Mouse (Mus musculus): ENCODE measurements around the gene Srd5a3.
A peak's percentile ranks its signal among the peaks of the same experiment; 100 is the strongest.

The Srd5a3 gene

GRCm38 (mm10) chr5:76153430-76153829 is 13.4 kb downstream of the Srd5a3 start:
- no peak for DNase-seq (ENCODE audit: low spot score in 2 of 2)

- DNase-seq (ENCODE audit: low spot score in 2 of 2): no peak
These were observed 14.5 kb downstream of the Srd5a3 start for GRCm38 (mm10) chr5:76154434-76155165.

- DNase-seq (ENCODE audit: low spot score in 2 of 2): no peak
These were observed 19.5 kb downstream of the Srd5a3 start for GRCm38 (mm10) chr5:76159555-76159954.

GRCm38 (mm10) chr5:76160086-76160485 is 20.0 kb downstream of the Srd5a3 start:
- no peak for DNase-seq (ENCODE audit: low spot score in 2 of 2)

- DNase-seq (ENCODE audit: low spot score in 2 of 2): no peak
These were observed 21.4 kb downstream of the Srd5a3 start for GRCm38 (mm10) chr5:76161491-76161890.

GRCm38 (mm10) chr5:76162926-76163325 is 22.9 kb downstream of the Srd5a3 start:
- no peak for DNase-seq (ENCODE audit: low spot score in 2 of 2)

- DNase-seq (ENCODE audit: low spot score in 2 of 2): no peak
These were observed 23.8 kb downstream of the Srd5a3 start for GRCm38 (mm10) chr5:76163828-76164390.

- no peak for DNase-seq (ENCODE audit: low spot score in 2 of 2)
These were observed 24.8 kb downstream of the Srd5a3 start for GRCm38 (mm10) chr5:76164827-76165226.

GRCm38 (mm10) chr5:76170522-76170921 is 30.5 kb downstream of the Srd5a3 start:
- DNase-seq (ENCODE audit: low spot score in 2 of 2): no peak

- no peak for DNase-seq (ENCODE audit: low spot score in 2 of 2)
These were observed 31.0 kb downstream of the Srd5a3 start for GRCm38 (mm10) chr5:76171039-76171438.

GRCm38 (mm10) chr5:76175051-76175450 is 35.0 kb downstream of the Srd5a3 start:
- no peak for DNase-seq (ENCODE audit: low spot score in 2 of 2)

- no peak for DNase-seq (ENCODE audit: low spot score in 2 of 2)
These were observed 36.3 kb downstream of the Srd5a3 start for GRCm38 (mm10) chr5:76176411-76176810.

GRCm38 (mm10) chr5:76176841-76177240 is 36.8 kb downstream of the Srd5a3 start:
- no peak for DNase-seq (ENCODE audit: low spot score in 2 of 2)

- DNase-seq (ENCODE audit: low spot score in 2 of 2): no peak
These were observed 37.6 kb downstream of the Srd5a3 start for GRCm38 (mm10) chr5:76177664-76178063.

GRCm38 (mm10) chr5:76179171-76179570 is 39.1 kb downstream of the Srd5a3 start:
- no peak for DNase-seq (ENCODE audit: low spot score in 2 of 2)

GRCm38 (mm10) chr5:76179791-76180190 is 39.7 kb downstream of the Srd5a3 start:
- no peak for DNase-seq (ENCODE audit: low spot score in 2 of 2)

GRCm38 (mm10) chr5:76182326-76182725 is 42.3 kb downstream of the Srd5a3 start:
- DNase-seq (ENCODE audit: low spot score in 2 of 2): no peak

GRCm38 (mm10) chr5:76183043-76183749 is 43.1 kb downstream of the Srd5a3 start:
- no peak for DNase-seq (ENCODE audit: low spot score in 2 of 2)

GRCm38 (mm10) chr5:76183750-76184261 is 43.7 kb downstream of the Srd5a3 start, which contains the start of gene Tmem165:
Gene Tmem165 (plus strand): TSS chr5:76183880.
- DNase-seq (ENCODE audit: low spot score in 2 of 2): peak; percentile 86 to 91

GRCm38 (mm10) chr5:76184286-76185080 is 44.4 kb downstream of the Srd5a3 start:
- peak; percentile 14 to 26 for DNase-seq (ENCODE audit: low spot score in 2 of 2)

GRCm38 (mm10) chr5:76187885-76188284 is 47.8 kb downstream of the Srd5a3 start:
- DNase-seq (ENCODE audit: low spot score in 2 of 2): no peak

- no peak for DNase-seq (ENCODE audit: low spot score in 2 of 2)
These were observed 50.5 kb downstream of the Srd5a3 start for GRCm38 (mm10) chr5:76190609-76191008.
